Mouse (Mus musculus) CH12.LX (cell line): Measurements from ENCODE around the gene Rangrf. TPM values are rescaled to one million over a fixed set of nuclear protein-coding genes. Genes with fewer than 3 reads are reported as not detected.
"Not testable (repeated sequence)": the region's sequence is repeated elsewhere in the genome, so short reads cannot be mapped to it uniquely, and the experiment has no call there.

ENCODE experiments used
- DNase-seq: peaks from one replicate; pipeline ENCODE4 v3.0.0-alpha.2; 2013; ENCODE audit errors: extremely low read depth
- H3K27ac ChIP-seq: 2 replicates; pipeline ENCODE4 v1.5.1; 2012; ENCODE audit warnings: low read depth, mild to moderate bottlenecking, control low read depth, moderate library complexity; ENCODE audit not compliant: insufficient read depth
- H3K27me3 ChIP-seq: replicated peaks from 2 replicates; pipeline ENCODE3; 2012; ENCODE audit warnings: inconsistent platforms
- H3K36me3 ChIP-seq, 2 experiments: replicated peaks in 1 of 2; 2 replicates each; pipeline versions ENCODE3 to v1.6.1; 2012; ENCODE audit warnings: inconsistent platforms in 1 of 2, low read length in 1 of 2, mild to moderate bottlenecking in 1 of 2, mixed read lengths in 1 of 2, moderate library complexity in 1 of 2; ENCODE audit not compliant: control insufficient read depth in 1 of 2, insufficient read depth in 1 of 2
- H3K4me1 ChIP-seq, 2 experiments: 2 replicates each; pipeline ENCODE4 v1.6.1; 2012; ENCODE audit warnings: inconsistent platforms in 1 of 2, moderate library complexity in 1 of 2; ENCODE audit not compliant: insufficient read depth in 2 of 2, control insufficient read depth in 1 of 2
- H3K4me2 ChIP-seq: 2 replicates; pipeline ENCODE4 v1.6.1; 2012; ENCODE audit warnings: low read depth, mild to moderate bottlenecking, control low read depth; ENCODE audit not compliant: poor library complexity, insufficient read depth, severe bottlenecking
- H3K4me3 ChIP-seq, 3 experiments: fragments of 150-350 bp in 1 of 3; sonication (generic) in 1 of 3; replicated peaks in 1 of 3; 2 replicates each; pipeline versions ENCODE3 to v1.5.1; 2011 to 2012; ENCODE audit warnings: low read depth in 2 of 3, low read length in 2 of 3, mild to moderate bottlenecking in 2 of 3, moderate library complexity in 2 of 3, control low read depth in 1 of 3, improper control_type of control experiment in 1 of 3, inconsistent platforms in 1 of 3, mixed read lengths in 1 of 3; ENCODE audit not compliant: poor library complexity in 1 of 3
- H3K79me2 ChIP-seq: replicated peaks from 2 replicates; pipeline ENCODE4 v1.6.1; 2012; ENCODE audit warnings: mild to moderate bottlenecking, moderate library complexity; ENCODE audit not compliant: control insufficient read depth, poor library complexity, insufficient read depth, severe bottlenecking; ENCODE audit errors: extremely low read depth
- H3K9ac ChIP-seq: 2 replicates; pipeline ENCODE4 v1.6.1; 2012; ENCODE audit warnings: low read depth, mild to moderate bottlenecking, control low read depth, moderate library complexity; ENCODE audit not compliant: insufficient read depth
- H3K9me3 ChIP-seq: replicated peaks from 2 replicates; pipeline ENCODE3; 2012; ENCODE audit warnings: low read length, inconsistent platforms, mixed read lengths
- BHLHE40 ChIP-seq: IDR thresholded peaks from 2 replicates; pipeline ENCODE4 v1.6.1; 2011; ENCODE audit warnings: mild to moderate bottlenecking, low read depth, low read length, improper control_type of control experiment
- CHD1 ChIP-seq: IDR thresholded peaks from 2 replicates; pipeline ENCODE4 v1.6.1; 2012; ENCODE audit warnings: low read depth, low read length, improper control_type of control experiment, inconsistent platforms
- ELF1 ChIP-seq: IDR thresholded peaks from 2 replicates; pipeline ENCODE4 v1.6.1; 2014; ENCODE audit warnings: low read depth, mild to moderate bottlenecking, inconsistent platforms, low read length, improper control_type of control experiment
- EP300 ChIP-seq: IDR thresholded peaks from 2 replicates; pipeline ENCODE4 v1.6.1; 2011; ENCODE audit warnings: low read length, improper control_type of control experiment
- HCFC1 ChIP-seq: IDR thresholded peaks from 2 replicates; pipeline ENCODE4 v1.6.1; 2012; ENCODE audit warnings: low read depth, mild to moderate bottlenecking, inconsistent platforms, low read length, improper control_type of control experiment
- MAFK ChIP-seq: IDR thresholded peaks from 2 replicates; pipeline ENCODE4 v1.6.1; 2011; ENCODE audit warnings: low read length, improper control_type of control experiment; ENCODE audit not compliant: insufficient replicate concordance
- MAX ChIP-seq: IDR thresholded peaks from 2 replicates; pipeline ENCODE4 v1.6.1; 2011; ENCODE audit warnings: low read length, improper control_type of control experiment
- MEF2A ChIP-seq: IDR thresholded peaks from 2 replicates; pipeline ENCODE4 v1.6.1; 2014; ENCODE audit warnings: low read depth, mild to moderate bottlenecking, inconsistent platforms, low read length, improper control_type of control experiment, borderline replicate concordance
- MXI1 ChIP-seq: IDR thresholded peaks from 2 replicates; pipeline ENCODE4 v1.6.1; 2011; ENCODE audit warnings: mild to moderate bottlenecking, low read depth, low read length, improper control_type of control experiment
- MYC ChIP-seq: IDR thresholded peaks from 2 replicates; pipeline ENCODE4 v1.6.1; 2011; ENCODE audit warnings: low read depth, mild to moderate bottlenecking, improper control_type of control experiment, low read length
- NELFE ChIP-seq: IDR thresholded peaks from 2 replicates; pipeline ENCODE4 v1.6.1; 2011; ENCODE audit warnings: low read depth, low read length, improper control_type of control experiment
- POLR2AphosphoS2 ChIP-seq: IDR thresholded peaks from 2 replicates; pipeline ENCODE4 v1.6.1; 2011; ENCODE audit warnings: low read depth, low read length, improper control_type of control experiment
- RAD21 ChIP-seq: IDR thresholded peaks from 2 replicates; pipeline ENCODE4 v1.6.1; 2011; ENCODE audit warnings: low read depth, mild to moderate bottlenecking, low read length, improper control_type of control experiment, moderate library complexity
- RCOR1 ChIP-seq: conservative IDR thresholded peaks from 2 replicates; pipeline ENCODE4 v1.6.1; 2012; ENCODE audit warnings: low read depth, mild to moderate bottlenecking, inconsistent platforms, low read length, improper control_type of control experiment
- SIN3A ChIP-seq: IDR thresholded peaks from 2 replicates; pipeline ENCODE4 v1.6.1; 2012; ENCODE audit warnings: low read length, improper control_type of control experiment, inconsistent platforms
- TBP ChIP-seq: conservative IDR thresholded peaks from 2 replicates; pipeline ENCODE4 v1.6.1; 2011; ENCODE audit warnings: low read depth, low read length, improper control_type of control experiment
- UBTF ChIP-seq: IDR thresholded peaks from 2 replicates; pipeline ENCODE4 v1.6.1; 2012; ENCODE audit warnings: low read depth, mild to moderate bottlenecking, inconsistent platforms, low read length, improper control_type of control experiment, moderate library complexity
- USF2 ChIP-seq: conservative IDR thresholded peaks from 2 replicates; pipeline ENCODE4 v1.6.1; 2011; ENCODE audit warnings: low read depth, low read length, improper control_type of control experiment
- ZNF384 ChIP-seq: IDR thresholded peaks from 2 replicates; pipeline ENCODE4 v1.6.1; 2012; ENCODE audit warnings: low read depth, low read length, improper control_type of control experiment, inconsistent platforms
- dilution Hi-C: fragments of 300-500 bp; cut with MboI; formaldehyde crosslinking; loops from 2 replicates; pipeline ENCODE4 v1.14.3; 2020; ENCODE audit warnings: low sequenced_read_pairs; ENCODE audit not compliant: extremely low pct_unique_long_range_greater_than_20kb, extremely low pct_ligation_motif_present
- in situ Hi-C: fragments of 300-500 bp; cut with MboI; formaldehyde crosslinking; loops from 3 replicates; pipeline ENCODE4 v1.14.3; 2019; ENCODE audit warnings: low sequenced_read_pairs, low pct_ligation_motif_present, low pct_unique_long_range_greater_than_20kb, mixed read lengths
- polyA plus RNA-seq: library from polyadenylated mRNA; unstranded; fragments of >175 nt; gene quantifications from 2 replicates; pipeline ENCODE4 v1.2.1, GENCODE M21; 2012; ENCODE audit warnings: low read depth; ENCODE audit not compliant: insufficient read length
- total RNA-seq, 2 experiments: library from RNA; depleted of rRNA; stranded (reverse); fragments of 300-350 nt in 1 of 2; fragments of >200 nt in 1 of 2; gene quantifications; 2 replicates each; pipeline ENCODE4 v1.2.3; 2012 to 2014

The Rangrf gene
- total and polyA plus RNA-seq, 3 experiments: 106 to 158 (median 111) TPM

DNA sequence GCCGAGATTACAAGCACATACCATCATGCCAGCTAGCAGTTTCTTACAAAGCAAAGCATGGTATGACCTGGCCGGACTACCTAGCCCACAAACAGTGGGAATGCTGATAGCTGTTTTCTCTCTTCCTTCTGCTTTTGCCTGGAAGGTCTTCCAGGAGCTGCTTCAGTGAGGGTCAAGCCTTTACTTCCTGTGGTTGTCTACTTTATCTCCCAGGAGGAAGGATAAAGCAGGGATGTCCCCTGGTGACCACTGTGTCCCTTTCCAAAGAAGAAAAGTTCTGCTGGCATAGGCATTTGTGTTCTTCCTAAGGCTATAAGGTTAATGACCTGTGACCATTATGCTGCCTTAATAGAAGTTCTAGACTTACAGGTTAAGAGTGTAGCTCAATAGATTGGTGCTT is 11.6 kb downstream of the Rangrf start:
- TF ChIP-seq RAD21 (no peak), USF2 (no peak), CHD1 (no peak), MXI1 (no peak)
- H3K4me2 ChIP-seq: no peak overlapping the region
- no peaks in the 10 kb centered on the region for H3K79me2 ChIP-seq
- DNase-seq: no peak
- no peaks in the 10 kb centered on the region for H3K36me3 ChIP-seq
- no peaks in the 10 kb centered on the region for H3K9me3 ChIP-seq
- no peak overlapping the region for H3K4me3 ChIP-seq
- peaks cover 3 to 17% of the 10 kb centered on the region in 2 experiments; a peak in 3 of 4 replicates for H3K4me1 ChIP-seq
- in situ Hi-C loops: no loop called here
- H3K27me3 ChIP-seq: peaks cover 28% of the 10 kb centered on the region
- H3K9ac ChIP-seq: no peak overlapping the region
- dilution Hi-C loops: no loop called here
- H3K27ac ChIP-seq: no peak overlapping the region

DNA sequence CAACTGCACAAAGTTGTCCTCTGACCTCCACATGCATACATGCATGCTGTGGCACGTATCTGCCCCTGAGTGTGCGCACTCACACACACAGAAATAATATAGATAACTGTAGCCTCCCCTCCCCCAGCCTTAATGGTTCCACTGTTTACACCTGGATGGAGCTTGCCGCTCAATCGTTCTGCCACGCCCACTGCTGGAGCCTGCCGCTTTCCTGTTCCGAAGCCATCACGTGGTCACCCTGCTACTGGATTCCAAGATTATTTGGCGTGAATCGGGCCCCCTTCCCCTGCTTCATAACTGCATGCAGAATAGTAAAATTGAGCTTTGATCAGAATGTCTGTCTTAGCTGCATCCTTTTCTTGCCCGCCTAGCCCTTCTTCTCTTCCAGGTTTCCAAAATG is 12.8 kb downstream of the Rangrf start:
- H3K9me3 ChIP-seq, H3K79me2 ChIP-seq, DNase-seq, H3K27ac ChIP-seq, dilution Hi-C loops, H3K4me3 ChIP-seq, H3K36me3 ChIP-seq, in situ Hi-C loops, H3K9ac ChIP-seq, H3K4me2 ChIP-seq: not testable (repeated sequence)
- Histone ChIP-seq H3K4me1 (peaks cover 3 to 12% of the 10 kb centered on the region in 2 experiments; a peak in 3 of 4 replicates), H3K27me3 (peaks cover 36% of the 10 kb centered on the region)

DNA sequence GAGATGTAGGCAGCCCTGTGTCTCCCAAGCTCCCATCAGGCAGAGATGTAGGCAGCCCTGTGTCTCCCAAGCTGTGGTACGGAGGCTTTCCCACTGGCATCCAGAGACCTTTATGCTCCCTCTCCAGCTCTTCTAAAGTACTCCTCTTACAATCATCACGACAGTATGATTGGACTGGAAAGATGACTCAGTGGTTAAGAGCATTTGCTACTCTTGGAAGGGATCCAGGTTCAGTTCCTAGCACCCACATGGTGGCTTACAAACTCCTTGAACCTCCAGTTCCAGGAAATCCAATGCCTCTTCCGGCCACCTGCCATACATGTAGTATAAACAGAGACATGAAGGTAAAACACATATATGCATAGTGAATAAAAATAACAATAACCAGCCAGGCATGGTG is 13.4 kb downstream of the Rangrf start:
- Histone ChIP-seq H3K9me3 (no peaks in the 10 kb centered on the region), H3K36me3 (no peaks in the 10 kb centered on the region), H3K79me2 (no peaks in the 10 kb centered on the region), H3K4me1 (peaks cover 3 to 7% of the 10 kb centered on the region in 2 experiments; a peak in 3 of 4 replicates), H3K27me3 (peaks cover 35% of the 10 kb centered on the region), H3K4me3 (no peak overlapping the region), H3K9ac (no peak overlapping the region), H3K4me2 (no peak overlapping the region), H3K27ac (no peak overlapping the region)
- dilution Hi-C loops (no loop called here), in situ Hi-C loops (no loop called here)
- DNase-seq: no peak
- TF ChIP-seq MYC: no peak
- TF ChIP-seq MXI1: no peak

DNA sequence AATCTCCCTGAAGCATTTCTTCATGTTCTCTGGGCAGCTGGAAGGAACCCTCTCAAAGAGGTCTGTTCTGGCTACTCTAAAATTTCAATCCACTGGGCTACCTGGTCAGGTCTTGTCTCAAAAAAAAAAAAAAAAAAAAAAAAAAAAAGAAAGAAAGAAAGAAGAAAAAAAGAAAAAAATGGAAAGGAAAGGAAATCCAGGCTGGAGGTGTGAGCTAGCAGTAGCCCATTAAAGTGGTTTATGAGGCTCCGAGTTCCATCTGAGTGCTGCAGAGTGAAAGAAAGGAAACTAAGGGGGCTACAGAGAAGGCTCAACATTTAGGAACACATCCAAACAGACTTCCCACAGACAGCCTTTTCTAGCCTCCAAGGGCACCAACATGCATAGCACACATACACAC is 17.0 kb downstream of the Rangrf start:
- Histone ChIP-seq H3K27me3 (peaks cover 35% of the 10 kb centered on the region), H3K27ac (no peak overlapping the region), H3K36me3 (no peaks in the 10 kb centered on the region), H3K4me1 (peaks cover 0 to 9% of the 10 kb centered on the region in 2 experiments; a peak in 3 of 4 replicates), H3K79me2 (no peaks in the 10 kb centered on the region), H3K9ac (no peak overlapping the region), H3K4me2 (no peak overlapping the region), H3K9me3 (no peaks in the 10 kb centered on the region), H3K4me3 (no peak overlapping the region)
- dilution Hi-C loops: no loop called here
- in situ Hi-C loops: no loop called here
- DNase-seq: no peak
- TF ChIP-seq ELF1: no peak
- no peak for TF ChIP-seq MXI1
- no peak for TF ChIP-seq EP300
- TF ChIP-seq MEF2A: no peak
- TF ChIP-seq NELFE: no peak
- TF ChIP-seq TBP: no peak
- no peak for TF ChIP-seq ZNF384
- no peak for TF ChIP-seq POLR2AphosphoS2
- no peak for TF ChIP-seq USF2
- TF ChIP-seq UBTF: no peak
- TF ChIP-seq MAFK: no peak
- no peak for TF ChIP-seq HCFC1
- no peak for TF ChIP-seq MAX
- TF ChIP-seq RCOR1: no peak
- TF ChIP-seq CHD1: no peak
- TF ChIP-seq MYC: no peak
- TF ChIP-seq BHLHE40: no peak
- no peak for TF ChIP-seq SIN3A
